Mouse (Mus musculus): ENCODE measurements around the gene 4930522L14Rik.
"Not testable (repeated sequence)": the region's sequence is repeated elsewhere in the genome, so short reads cannot be mapped to it uniquely, and the experiment has no call there.

- not testable (repeated sequence) for TF ChIP-seq POLR2A (IDR thresholded peaks at IDR 0.05; ENCODE audit: control insufficient read depth, low read depth, low read length); CTCF (IDR thresholded peaks at IDR 0.05; ENCODE audit: control insufficient read depth, insufficient read depth, insufficient replicate concordance, low read depth, low read length)
These were observed 34.3 kb downstream of the 4930522L14Rik start for GRCm38 (mm10) chr5:109717341-109717740.
